Mouse (Mus musculus): ENCODE measurements around the gene Pcsk1. TPM values are rescaled to one million over a fixed set of nuclear protein-coding genes. Genes with fewer than 3 reads are reported as not detected.

Pcsk1 gene
- total RNA-seq (2023) = not detected

DNA sequence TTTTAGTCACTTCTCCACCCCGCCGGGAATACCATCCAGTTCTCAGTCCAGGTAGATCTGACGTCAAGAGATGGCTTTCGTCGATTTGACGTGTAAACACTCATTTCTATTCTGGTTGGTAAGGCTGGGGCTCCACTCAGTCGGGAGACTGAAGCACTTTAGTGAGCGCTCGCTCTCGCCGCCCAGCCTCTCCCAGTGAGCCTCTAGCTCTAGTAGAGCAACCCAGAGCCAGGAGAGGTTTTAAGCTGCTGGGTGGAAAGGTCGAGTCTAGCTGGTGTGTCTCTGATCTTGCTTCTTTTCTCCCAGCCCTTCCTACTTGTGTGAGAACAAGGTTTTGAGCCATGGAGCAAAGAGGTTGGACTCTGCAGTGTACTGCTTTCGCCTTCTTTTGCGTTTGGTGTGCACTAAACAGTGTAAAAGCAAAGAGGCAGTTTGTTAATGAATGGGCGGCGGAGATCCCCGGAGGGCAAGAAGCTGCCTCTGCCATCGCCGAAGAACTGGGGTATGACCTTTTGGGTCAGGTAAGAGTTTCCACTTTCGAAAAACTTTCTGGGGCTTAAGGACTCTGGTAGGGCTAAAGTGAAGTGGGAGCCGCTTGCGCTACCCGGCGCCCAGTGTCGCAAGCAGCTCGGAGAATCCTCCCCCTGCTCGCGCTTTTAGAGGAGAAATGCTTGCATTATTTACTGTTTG lies at the start of gene Pcsk1:
Gene Pcsk1, plus strand, starts transcription at position 106 of the 690 bp plus-strand sequence.

